Mouse (Mus musculus): ENCODE measurements at regions not wholly inside any gene's neighbourhood (a gene's known extent, or its start where the extent isn't known, plus 50 kb on each side); places are given as distances from the start of the nearest gene placed in this dataset.

DNA sequence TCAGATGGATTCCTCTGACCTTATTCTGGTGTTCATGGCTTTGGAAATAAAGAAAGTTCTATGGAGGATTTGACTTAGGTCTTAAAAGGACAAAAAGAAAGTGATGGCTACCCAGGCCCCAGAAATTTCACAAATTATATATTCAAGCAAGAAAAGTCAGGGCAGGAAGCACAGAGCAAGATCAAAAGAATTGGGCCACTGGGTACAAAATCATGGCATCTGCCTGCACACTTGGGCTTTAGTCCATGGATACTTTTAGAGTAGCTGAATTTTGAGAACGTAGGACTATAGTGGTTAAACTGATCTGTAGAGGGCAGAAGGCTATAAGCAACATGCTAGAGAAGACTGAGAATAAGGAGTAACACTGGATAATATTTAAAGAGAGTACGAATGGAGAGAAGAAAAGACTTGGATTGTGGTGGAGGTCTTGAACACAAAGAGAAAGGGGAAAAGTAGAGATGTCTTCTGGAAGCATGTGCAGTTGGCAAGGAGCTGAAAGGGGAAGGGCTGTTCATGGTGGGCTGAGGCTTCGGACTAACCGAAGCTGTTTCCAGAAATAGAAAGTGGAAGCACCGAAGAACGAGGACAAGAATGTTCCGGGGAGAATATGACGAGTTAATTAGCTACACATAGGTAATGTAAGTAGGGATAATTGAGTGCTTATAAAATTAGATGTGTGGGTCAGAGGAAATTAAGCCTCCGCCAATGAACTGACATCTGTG lies 168.2 kb upstream of the Itga4 start:
- DNase-seq: no peak

DNA sequence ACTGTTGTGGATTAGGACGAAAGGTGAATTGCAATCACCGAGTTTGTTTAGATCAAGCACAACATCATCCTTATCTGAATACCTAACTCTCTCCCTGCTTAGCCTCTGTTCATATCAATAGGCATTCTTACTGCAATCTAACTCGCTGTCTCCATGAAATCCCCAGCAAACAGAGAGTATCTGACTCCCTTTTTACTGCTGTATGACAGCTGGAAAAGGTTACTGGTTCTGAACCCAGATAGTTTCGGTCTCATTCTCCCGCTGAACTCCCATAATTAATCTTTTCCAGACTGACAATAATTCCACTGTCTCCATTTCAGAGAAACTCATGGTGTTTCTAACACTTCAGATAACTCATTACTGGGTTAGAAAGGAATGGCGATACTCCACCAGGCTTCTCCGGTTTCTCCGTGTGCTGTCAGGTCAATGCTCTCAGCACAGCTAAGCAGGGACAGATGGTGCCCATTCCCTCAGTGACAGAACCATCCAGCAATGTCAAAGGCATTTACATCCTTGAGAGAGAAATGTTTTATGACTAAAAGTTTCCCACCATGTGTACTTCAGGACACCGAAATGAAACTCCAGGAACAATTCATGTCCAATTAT lies 167.5 kb upstream of the Itga4 start:
- no peak for DNase-seq

DNA sequence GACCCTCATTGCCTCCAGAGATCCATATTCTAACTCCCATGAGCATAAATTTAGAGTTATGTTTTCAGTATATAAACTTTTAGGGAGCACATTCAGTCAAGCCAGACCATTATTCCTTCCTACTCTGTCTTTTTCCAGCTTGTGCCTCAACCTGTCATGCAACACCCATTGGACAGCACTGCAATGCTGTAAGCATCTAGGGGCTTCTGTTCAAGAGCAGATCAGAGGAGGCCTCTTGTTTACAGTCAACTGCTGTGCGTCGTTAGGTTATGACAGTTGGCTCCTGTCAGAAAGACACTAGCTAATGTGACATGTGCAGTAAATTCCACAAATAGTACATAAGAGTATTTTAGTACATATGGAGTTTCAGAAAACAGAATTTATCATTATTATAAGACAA lies 165.0 kb upstream of the Itga4 start:
- DNase-seq: no peak

DNA sequence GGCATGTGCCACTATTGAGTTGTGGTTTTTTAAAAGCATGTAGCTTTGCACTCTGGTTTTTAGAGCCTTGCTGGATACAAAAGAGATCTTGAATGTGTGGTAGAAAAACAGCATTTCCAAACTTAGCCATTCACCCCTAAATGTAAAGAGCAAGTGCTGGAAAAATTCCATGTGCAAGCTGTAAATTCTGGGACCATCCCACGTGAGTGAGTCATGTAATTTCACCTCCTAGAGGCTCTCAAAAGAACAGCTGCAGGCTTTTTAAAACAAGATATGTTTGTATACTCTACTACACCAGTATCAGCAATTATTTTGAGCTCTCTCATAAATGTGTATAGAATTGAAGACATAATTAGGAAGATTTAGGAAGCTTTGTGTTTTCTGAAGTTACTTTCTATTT lies 160.9 kb upstream of the Itga4 start:
- DNase-seq: no peak

DNA sequence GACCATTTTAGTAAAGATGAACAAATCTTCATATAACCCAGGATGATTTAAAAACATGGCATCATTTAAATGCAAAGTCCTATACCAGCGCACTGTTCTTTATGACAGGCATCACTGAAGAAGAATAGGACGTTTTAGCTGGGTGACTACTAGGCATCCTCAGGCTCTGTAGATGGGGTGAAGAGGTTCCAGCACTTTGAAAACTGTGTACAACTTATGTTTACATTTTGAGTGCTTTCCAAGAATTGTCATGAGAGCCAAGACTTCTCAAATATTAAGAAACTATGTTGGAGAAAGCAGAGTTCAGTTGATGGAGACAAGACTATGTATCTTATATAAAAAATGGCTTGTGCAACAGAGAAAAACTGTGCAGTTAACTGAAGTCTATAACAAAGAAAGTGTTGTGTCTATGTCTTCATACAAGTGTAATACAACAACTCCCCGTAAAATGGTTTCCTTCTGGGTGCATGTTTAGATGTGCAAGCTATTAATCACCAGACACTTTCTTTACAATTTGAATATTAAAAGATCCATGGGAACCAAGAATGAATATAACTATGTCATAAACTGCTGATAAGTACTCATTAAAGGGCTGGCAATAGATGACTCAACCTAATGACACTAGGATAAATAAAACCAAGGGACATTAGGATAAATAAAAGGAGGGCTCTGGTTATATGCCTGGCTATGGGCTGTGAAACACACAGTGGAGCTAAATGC lies 158.5 kb upstream of the Itga4 start:
- DNase-seq: no peak

DNA sequence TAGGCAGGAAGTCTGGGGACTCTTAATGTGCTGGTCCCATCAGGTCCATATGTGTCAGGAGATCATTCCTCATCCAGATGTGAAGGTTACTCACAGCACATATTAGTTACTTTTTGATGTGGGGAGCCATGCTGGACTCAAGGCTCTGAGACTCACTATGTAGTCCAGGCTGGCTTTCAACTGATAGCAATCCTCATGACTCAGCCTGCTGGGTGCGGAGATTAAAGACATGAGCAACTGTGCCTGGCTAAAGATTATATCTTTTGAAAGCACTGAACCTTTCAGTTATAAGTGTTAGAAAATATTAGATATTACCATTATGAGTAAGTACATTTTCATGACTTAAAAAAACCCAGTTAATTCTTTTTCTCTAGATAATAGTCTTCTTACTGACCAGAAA lies 155.6 kb upstream of the Itga4 start:
- DNase-seq: no peak

DNA sequence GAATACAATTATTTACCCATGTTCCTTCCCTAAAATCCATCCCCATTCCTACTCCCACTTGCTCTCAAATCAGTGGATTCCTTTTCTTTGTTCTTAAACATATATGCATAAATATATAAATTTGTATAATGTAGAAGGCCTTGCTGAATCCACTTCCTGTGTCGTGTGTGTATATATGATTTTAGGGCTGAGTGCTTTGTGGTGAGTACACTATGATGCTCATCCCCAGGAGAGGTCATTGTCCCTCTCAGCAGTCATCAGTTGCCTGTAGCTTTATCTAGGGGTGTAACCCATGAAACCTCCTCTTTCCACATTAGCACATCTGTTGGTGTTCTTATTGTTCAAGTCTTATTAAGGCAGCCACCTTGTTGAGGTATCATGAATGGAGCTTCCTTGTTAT lies 143.6 kb upstream of the Itga4 start:
- DNase-seq: no peak

DNA sequence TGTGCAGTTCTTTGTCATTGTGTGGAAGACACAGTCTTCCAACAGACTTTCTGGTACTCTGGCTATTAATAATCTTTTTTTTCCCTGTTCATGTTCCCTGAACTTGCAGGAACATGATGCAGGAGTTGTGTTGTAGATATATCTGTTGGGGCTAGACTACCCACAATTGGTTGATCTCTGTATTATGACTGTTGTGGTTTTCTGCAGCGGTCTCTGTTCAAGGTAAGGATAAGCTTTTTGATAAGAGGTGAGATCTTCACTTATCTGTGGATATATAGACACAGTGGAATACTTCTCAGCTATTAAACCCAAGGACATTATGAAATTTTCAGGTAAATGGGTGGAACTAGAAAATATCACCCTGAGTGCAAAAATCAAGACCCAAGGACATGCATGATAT lies 143.2 kb upstream of the Itga4 start:
- DNase-seq: no peak

DNA sequence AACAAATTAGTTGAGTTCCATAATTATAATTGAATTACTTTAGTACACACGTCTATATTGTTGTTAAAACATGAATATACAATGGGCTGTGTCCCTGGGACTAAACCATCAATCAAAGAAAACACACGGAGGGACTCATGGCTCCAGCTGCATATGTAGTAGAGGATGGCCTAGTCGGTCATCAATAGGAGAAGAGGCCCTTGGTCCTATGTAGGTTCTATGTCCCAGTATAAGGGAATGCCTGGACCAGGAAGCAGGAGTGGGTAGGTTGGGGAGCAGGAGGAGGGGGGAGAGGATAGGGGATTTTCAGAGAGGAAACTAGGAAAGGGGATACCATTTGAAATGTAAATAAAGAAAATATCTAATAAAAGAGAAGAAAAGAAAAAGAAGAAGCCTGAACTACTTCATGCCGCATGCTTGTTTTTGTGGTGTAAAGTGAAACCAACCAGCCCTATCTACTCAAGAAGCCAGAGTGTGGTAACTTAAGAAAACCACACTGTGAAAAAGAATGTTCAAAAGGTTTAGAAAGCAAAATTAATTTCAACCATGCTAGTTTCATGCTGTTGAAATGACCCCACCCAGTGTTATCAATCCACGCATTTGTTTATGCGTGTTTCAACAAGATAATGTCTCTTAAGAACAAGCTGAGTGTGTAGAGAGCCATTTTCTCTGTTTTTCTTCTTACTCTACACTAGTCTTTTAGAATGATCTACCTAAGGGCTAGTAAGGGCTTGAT lies 134.4 kb upstream of the Itga4 start:
- no peak for DNase-seq

DNA sequence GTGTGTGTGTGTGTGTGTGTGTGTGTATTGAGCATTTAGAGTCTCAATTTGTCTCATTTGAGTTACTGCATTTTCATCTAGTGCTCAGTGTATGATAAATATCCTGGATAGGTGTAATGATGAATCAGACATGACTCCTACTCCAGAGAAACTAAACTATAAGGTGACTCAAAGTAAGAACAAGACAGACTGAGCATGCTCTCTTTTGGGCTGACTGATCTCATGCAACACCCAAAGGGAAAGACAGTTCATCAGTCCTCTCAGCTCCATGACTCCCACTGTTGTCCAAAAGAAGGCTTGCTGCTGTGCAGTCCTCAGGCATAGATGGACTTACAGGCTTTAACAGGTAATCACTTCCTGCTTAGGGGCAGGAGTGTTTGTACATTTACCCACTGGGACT lies 132.7 kb upstream of the Itga4 start:
- DNase-seq: no peak

DNA sequence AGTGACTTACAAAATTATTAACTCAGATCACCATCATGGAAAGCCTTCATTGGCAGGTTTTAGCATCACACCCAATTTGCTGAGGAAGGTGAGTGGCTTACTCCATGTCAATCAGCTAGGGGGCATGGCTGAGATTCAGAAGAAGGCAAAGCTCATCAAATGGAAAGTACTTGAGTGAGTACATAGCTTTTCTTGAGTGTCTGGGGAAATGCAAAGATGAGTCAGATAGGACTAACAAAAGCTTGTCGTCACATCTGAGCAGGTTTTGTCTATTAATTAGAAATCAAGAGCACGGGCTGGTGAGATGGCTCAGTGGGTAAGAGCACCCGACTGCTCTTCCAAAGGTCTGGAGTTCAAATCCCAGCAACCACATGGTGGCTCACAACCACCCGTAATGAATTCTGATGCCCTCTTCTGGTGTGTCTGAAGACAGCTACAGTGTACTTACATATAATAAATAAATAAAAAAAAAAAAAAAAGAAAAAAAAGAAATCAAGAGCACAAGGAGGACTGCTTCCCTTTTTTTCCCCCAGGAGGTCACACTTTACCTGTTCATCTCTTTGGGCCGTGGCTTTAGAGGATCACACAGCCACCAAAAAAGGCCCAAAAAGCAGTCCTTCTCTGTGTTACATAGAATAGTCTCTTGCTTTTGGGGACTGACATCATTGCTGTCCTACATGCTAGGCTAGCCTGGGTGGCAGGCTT lies 130.8 kb upstream of the Itga4 start:
- DNase-seq: no peak

DNA sequence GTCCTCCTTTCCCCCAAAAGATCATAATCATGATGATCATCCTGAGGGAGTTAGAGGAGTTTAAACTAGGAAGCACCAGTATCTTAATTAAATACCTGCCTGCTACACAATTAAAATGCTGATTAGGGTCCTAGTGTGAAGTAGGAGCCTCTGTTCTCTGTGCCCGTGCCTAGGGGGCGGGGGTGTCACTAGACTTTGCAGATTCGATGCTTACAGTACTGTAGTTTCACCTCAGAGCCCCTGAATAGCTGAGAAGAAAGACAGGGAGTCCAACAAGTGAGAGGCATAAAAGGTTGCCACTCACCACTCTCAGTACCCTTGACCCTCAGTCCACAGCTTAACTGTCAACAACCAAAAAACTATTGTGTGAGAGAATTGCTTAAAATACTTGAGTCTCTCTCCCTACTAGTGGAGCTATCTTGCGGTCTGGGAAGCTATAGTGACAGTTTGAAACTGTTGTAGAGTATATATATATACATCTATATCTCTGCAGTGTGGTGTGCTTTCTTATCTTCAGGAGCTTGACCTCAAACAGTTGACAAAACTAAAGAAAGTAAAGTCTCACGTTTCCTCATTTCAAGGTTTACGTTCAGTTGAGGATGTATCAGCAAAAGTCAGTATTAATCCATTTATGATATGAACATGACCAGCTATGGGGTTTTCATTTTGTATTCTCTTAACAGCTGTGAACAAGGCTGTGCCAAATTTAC lies 128.9 kb upstream of the Itga4 start:
- no peak for DNase-seq

DNA sequence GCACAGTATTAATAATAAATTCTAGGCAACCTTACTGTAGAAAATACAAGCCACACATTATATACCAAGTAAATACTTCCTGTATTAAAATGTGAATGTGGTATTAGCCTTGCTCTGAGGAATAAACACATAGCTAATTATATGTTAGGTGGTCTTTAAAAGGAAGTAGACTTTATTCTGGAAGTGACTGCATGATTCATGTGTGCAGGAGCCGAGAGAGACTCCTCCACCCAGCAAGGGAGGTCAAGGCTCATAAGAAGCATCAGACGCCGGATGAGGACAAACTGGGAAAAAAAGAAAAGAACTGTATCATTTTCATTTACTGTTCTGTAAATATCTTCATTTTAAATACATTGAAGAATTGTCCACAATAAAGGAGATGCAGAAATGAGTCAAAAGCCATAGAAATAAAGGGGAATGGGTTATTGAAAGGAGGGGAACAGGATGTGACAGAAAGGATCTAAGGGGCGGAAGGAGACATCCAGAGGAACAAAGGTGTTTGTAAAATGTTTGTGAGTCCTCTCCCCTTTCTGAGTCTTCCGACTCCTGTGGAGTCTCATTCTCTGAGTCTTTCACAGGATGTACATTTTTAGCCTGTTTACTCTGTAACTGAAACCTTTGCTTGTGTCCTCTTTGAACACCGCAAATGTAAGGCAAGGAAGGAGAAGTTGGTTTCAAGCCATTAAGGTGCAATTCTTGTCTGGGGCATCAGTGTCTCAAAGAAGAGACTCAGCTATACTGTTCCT lies 128.1 kb upstream of the Itga4 start:
- DNase-seq: no peak

DNA sequence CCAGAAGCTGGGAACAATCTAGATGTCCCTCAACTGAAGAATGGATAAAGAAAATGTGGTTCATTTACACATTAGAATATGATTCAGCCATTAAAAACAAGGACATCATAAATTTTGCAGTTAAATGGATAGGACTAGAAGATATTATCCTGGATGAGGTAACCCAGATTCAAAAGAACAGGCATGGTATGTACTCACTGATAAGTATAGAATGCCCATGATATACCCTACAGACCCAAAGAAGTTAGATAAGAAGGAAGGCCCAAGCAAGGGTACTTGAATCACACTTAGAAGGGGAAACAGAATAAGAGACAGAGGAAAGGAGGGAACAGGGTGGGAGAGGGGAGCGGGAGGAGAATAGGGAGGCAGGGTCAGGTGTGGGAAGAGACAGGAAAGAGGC lies 127.4 kb upstream of the Itga4 start:
- no peak for DNase-seq

DNA sequence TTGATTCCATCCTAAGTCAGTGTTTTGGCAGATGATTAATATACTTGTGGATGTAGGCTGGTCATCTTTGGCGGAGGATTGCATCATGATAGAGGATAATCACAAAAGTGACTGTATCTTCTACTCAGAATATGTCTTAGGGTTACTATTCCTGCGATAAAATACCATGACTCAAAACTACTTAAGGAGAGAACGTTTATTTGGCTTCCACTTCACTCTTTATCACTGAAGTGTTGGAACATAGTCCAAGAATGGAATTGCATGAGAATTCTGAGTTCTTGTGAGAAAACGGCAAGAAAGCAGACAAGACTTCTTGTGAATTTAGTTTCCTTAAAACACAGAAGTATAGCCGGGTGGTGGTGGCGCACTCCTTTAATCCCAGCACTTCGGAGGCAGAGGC lies 124.6 kb upstream of the Itga4 start:
- DNase-seq: no peak

DNA sequence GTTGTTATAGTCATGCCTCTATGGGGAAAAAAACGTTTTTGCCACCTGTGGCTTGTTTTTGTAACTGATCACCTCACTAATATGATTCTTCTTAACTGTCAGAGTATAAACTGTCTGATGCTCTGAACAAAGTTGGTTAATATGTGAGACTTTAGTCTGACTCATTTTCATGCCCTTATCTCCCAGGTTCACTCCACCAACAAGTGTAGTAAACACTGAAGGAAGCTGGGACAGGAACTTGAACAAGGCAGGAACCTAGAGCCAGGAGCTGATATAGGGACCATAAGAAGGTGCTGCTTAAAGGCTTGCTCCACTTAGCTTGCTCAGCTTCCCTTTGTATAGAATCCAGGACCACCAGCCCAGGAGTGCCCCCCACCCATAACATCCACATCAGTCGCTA lies 124.0 kb upstream of the Itga4 start:
- DNase-seq: no peak

DNA sequence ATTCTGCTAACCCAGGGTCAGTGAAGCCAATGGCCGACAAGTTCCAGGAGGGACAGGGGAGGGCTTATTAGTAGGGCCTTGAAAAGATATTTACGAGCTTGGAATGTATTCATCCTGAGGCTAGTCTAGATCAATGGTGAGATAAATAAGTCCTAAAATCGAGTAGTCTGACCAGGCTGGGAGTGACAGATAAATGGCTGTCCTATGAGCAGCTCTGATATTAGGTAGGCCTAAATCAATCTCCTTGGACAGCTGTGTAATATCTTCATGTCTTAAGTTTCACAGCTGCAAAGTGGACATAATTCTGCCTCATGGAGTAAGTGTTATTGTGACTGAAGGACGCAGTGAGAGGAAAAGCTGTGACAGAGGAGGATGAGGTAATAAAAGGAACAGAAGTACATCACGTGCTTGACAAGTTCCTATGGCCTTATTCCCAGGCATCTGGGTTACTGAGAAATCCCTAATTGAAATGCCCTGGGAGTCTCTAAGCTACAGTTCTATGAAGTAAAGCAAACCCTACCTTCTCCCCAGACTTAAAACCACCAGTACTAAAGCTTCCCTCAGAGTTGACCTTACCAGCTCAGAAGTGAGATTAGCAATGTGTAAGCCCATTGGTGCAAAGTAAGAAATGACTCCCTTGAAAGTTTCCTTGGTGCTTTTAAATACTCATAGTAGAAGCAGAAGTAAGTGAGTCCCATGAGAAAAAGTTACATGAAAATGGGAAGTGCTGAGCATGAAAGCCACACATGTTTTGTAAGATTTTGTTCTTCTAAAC lies 123.3 kb upstream of the Itga4 start:
- DNase-seq: no peak

DNA sequence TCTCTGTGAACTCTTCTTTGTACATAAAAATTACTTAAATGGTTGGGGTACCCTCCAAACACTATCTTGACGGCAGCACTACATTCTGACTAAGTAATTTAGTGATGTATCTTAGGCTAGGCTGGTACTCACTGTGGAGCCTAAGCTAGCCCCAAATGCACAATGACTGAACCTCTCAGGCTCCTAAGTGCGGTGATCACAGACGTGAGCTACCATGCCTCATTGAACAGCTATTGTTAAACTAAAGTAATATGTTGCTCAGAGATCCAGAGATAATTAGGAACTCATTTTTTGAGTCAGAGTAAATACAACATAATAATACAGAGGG lies 122.7 kb upstream of the Itga4 start:
- no peak for DNase-seq

DNA sequence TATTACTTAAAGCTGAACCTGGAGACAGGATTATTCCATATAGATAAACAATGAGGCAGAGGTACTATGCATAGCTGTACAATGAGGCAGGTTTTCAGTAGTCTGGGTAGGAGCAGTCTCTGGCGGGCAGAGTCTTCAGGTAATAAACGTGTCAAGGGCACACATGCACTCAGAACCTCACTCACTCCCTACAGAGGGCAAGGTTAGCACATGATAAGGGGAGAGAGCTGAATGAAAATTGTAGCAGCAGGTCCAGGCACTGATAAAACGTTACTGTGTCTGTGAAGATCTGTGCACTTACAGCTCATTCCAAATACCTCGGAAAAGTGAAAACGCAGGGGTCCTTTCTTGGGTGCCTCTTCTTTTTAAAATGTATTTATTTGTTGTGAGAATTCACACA lies 120.9 kb upstream of the Itga4 start:
- no peak for DNase-seq

DNA sequence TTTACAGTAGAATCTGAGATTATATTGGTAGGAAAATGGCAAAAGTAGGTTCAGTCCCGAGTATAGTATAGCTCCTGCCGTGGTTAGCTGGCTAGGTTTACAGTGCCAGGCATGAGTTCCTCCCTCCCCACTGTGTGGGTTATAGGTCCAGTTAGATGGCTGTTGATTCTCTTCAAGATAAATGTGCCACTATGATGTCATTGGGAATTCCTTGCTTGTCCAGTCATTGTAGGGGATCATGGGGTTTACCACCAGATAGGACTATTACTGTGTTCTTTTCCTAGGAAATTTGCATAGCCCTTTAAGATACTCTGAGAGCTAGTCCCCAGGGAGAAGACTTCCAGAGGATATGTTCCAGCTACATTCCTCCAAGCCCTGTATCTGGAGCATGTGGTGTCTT lies 119.2 kb upstream of the Itga4 start:
- no peak for DNase-seq

All from adrenal gland, postnatal 10 days (tissue).